Mouse (Mus musculus) MN1 (cell line): Measurements from ENCODE around the gene Olfr1325.
"Not testable (repeated sequence)": the region's sequence is repeated elsewhere in the genome, so short reads cannot be mapped to it uniquely, and the experiment has no call there.

Experiments
- DNase-seq: peaks from one replicate; pipeline ENCODE4 v3.0.0-alpha.2; 2016; ENCODE audit warnings: low spot score

The Olfr1325 gene

GRCm38 (mm10) chrX:74592379-74592778 lies at the start of gene Olfr1325:
TSS of gene Olfr1325 (plus strand) at chrX:74592679.
- no peak for DNase-seq

- DNase-seq: no peak
Observed at GRCm38 (mm10) chrX:74574788-74575187, 17.7 kb upstream of the Olfr1325 start, which contains the start of gene Olfr1326-ps1. TSS of gene Olfr1326-ps1 (minus strand) at chrX:74574888.

- not testable (repeated sequence) for DNase-seq
Observed at GRCm38 (mm10) chrX:74645466-74646323, 53.2 kb downstream of the Olfr1325 start, which contains the start of gene Gm5640. TSS of gene Gm5640 (minus strand) at chrX:74645635.

DNA sequence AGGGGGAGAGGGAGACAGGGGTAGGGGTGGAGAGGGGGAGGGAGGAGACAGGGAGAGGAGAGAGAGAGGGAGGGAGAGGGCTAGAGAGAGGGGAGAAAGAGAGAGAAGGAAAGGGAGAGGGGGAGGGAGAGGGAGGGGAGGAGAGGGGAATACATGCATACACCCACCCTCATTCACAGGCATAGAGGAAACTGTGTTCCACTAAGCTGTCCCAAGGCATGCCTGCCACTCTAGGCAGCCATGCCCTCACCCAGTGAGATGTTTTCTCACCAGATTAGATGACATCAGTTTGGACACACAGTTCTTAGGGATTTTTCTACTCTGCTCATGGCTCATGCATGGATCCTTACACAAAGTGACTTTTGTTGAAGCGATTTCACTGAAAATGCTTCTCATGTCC lies 53.9 kb downstream of the Olfr1325 start:
- DNase-seq: not testable (repeated sequence)
